Mouse (Mus musculus): ENCODE measurements around the gene Cisd3. TPM values are rescaled to one million over a fixed set of nuclear protein-coding genes. Genes with fewer than 3 reads are reported as not detected.
"Not testable (repeated sequence)": the region's sequence is repeated elsewhere in the genome, so short reads cannot be mapped to it uniquely, and the experiment has no call there.

Gene Cisd3
- polyA plus RNA-seq, 1 experiment, result 42.5 TPM

- TF ChIP-seq CTCF (IDR thresholded peaks at IDR 0.05; ENCODE audit: borderline replicate concordance, insufficient read depth, low read length), result no peak
- no peak for TF ChIP-seq POLR2A (IDR thresholded peaks at IDR 0.05; ENCODE audit: low read depth, low read length)
- no peak overlapping the region for H3K27ac ChIP-seq (ENCODE audit: insufficient read depth, low read length)
- H3K4me1 ChIP-seq (ENCODE audit: control insufficient read depth, insufficient read depth, low read length), result no peaks in the 10 kb centered on the region
- H3K4me3 ChIP-seq (ENCODE audit: insufficient read depth, low read length), result no peak overlapping the region
Measured at GRCm38 (mm10) chr11:97717369-97718280, 32.0 kb downstream of the Cisd3 start.

- no peak overlapping the region for H3K4me3 ChIP-seq (ENCODE audit: insufficient read depth, low read length)
- no peak overlapping the region for H3K27ac ChIP-seq (ENCODE audit: insufficient read depth, low read length)
- no peaks in the 10 kb centered on the region for H3K4me1 ChIP-seq (ENCODE audit: control insufficient read depth, insufficient read depth, low read length)
- TF ChIP-seq POLR2A (IDR thresholded peaks at IDR 0.05; ENCODE audit: low read depth, low read length) (no peak), CTCF (IDR thresholded peaks at IDR 0.05; ENCODE audit: borderline replicate concordance, insufficient read depth, low read length) (no peak)
Measured at GRCm38 (mm10) chr11:97718281-97718860, 32.7 kb downstream of the Cisd3 start.

- no peak overlapping the region for H3K4me3 ChIP-seq (ENCODE audit: insufficient read depth, low read length)
- TF ChIP-seq CTCF (IDR thresholded peaks at IDR 0.05; ENCODE audit: borderline replicate concordance, insufficient read depth, low read length) (no peak), POLR2A (IDR thresholded peaks at IDR 0.05; ENCODE audit: low read depth, low read length) (no peak)
- no peaks in the 10 kb centered on the region for H3K4me1 ChIP-seq (ENCODE audit: control insufficient read depth, insufficient read depth, low read length)
- H3K27ac ChIP-seq (ENCODE audit: insufficient read depth, low read length), result no peak overlapping the region
Measured at GRCm38 (mm10) chr11:97719041-97719440, 33.4 kb downstream of the Cisd3 start.

- Histone ChIP-seq H3K4me1 (ENCODE audit: control insufficient read depth, insufficient read depth, low read length) (no peaks in the 10 kb centered on the region), H3K27ac (ENCODE audit: insufficient read depth, low read length) (no peak overlapping the region), H3K4me3 (ENCODE audit: insufficient read depth, low read length) (no peak overlapping the region)
- TF ChIP-seq POLR2A (IDR thresholded peaks at IDR 0.05; ENCODE audit: low read depth, low read length) (no peak), CTCF (IDR thresholded peaks at IDR 0.05; ENCODE audit: borderline replicate concordance, insufficient read depth, low read length) (no peak)
Measured at GRCm38 (mm10) chr11:97721338-97721737, 35.7 kb downstream of the Cisd3 start.

GRCm38 (mm10) chr11:97723709-97724108, 38.1 kb downstream of the Cisd3 start:
- TF ChIP-seq CTCF (IDR thresholded peaks at IDR 0.05; ENCODE audit: borderline replicate concordance, insufficient read depth, low read length) (no peak), POLR2A (IDR thresholded peaks at IDR 0.05; ENCODE audit: low read depth, low read length) (no peak)
- no peak overlapping the region for H3K4me3 ChIP-seq (ENCODE audit: insufficient read depth, low read length)
- H3K27ac ChIP-seq (ENCODE audit: insufficient read depth, low read length), result no peak overlapping the region
- H3K4me1 ChIP-seq (ENCODE audit: control insufficient read depth, insufficient read depth, low read length), result no peaks in the 10 kb centered on the region; the same call in 1 of the 2 replicates

GRCm38 (mm10) chr11:97728311-97728710, 42.7 kb downstream of the Cisd3 start:
- Histone ChIP-seq H3K27ac (ENCODE audit: insufficient read depth, low read length) (no peak overlapping the region), H3K4me1 (ENCODE audit: control insufficient read depth, insufficient read depth, low read length) (no peaks in the 10 kb centered on the region; the same call in 1 of the 2 replicates), H3K4me3 (ENCODE audit: insufficient read depth, low read length) (no peak overlapping the region)
- TF ChIP-seq POLR2A (IDR thresholded peaks at IDR 0.05; ENCODE audit: low read depth, low read length) (no peak), CTCF (IDR thresholded peaks at IDR 0.05; ENCODE audit: borderline replicate concordance, insufficient read depth, low read length) (no peak)

GRCm38 (mm10) chr11:97728730-97729129, 43.1 kb downstream of the Cisd3 start:
- no peak overlapping the region for H3K4me3 ChIP-seq (ENCODE audit: insufficient read depth, low read length)
- H3K4me1 ChIP-seq (ENCODE audit: control insufficient read depth, insufficient read depth, low read length), result peaks cover 1% of the 10 kb centered on the region; the same call in 1 of the 2 replicates
- no peak for TF ChIP-seq POLR2A (IDR thresholded peaks at IDR 0.05; ENCODE audit: low read depth, low read length)
- no peak for TF ChIP-seq CTCF (IDR thresholded peaks at IDR 0.05; ENCODE audit: borderline replicate concordance, insufficient read depth, low read length)
- H3K27ac ChIP-seq (ENCODE audit: insufficient read depth, low read length), result no peak overlapping the region

GRCm38 (mm10) chr11:97733689-97734088, 48.1 kb downstream of the Cisd3 start:
- no peak overlapping the region for H3K27ac ChIP-seq (ENCODE audit: insufficient read depth, low read length)
- peaks cover 7% of the 10 kb centered on the region for H3K4me1 ChIP-seq (ENCODE audit: control insufficient read depth, insufficient read depth, low read length)
- no peak overlapping the region for H3K4me3 ChIP-seq (ENCODE audit: insufficient read depth, low read length)
- no peak for TF ChIP-seq CTCF (IDR thresholded peaks at IDR 0.05; ENCODE audit: borderline replicate concordance, insufficient read depth, low read length)
- TF ChIP-seq POLR2A (IDR thresholded peaks at IDR 0.05; ENCODE audit: low read depth, low read length), result no peak

GRCm38 (mm10) chr11:97734810-97735209, 49.2 kb downstream of the Cisd3 start:
- not testable (repeated sequence) for H3K4me1 ChIP-seq (ENCODE audit: control insufficient read depth, insufficient read depth, low read length); H3K4me3 ChIP-seq (ENCODE audit: insufficient read depth, low read length); H3K27ac ChIP-seq (ENCODE audit: insufficient read depth, low read length)

- H3K4me3 ChIP-seq (ENCODE audit: insufficient read depth, low read length), result no peak overlapping the region
- peaks cover 12% of the 10 kb centered on the region for H3K4me1 ChIP-seq (ENCODE audit: control insufficient read depth, insufficient read depth, low read length)
- TF ChIP-seq POLR2A (IDR thresholded peaks at IDR 0.05; ENCODE audit: low read depth, low read length) (no peak), CTCF (IDR thresholded peaks at IDR 0.05; ENCODE audit: borderline replicate concordance, insufficient read depth, low read length) (no peak)
- no peak overlapping the region for H3K27ac ChIP-seq (ENCODE audit: insufficient read depth, low read length)
Measured at GRCm38 (mm10) chr11:97736645-97737044, 51.0 kb downstream of the Cisd3 start.
